14 mouse cellular contexts compared by ENCODE assay signal in the genomic region with DNA sequence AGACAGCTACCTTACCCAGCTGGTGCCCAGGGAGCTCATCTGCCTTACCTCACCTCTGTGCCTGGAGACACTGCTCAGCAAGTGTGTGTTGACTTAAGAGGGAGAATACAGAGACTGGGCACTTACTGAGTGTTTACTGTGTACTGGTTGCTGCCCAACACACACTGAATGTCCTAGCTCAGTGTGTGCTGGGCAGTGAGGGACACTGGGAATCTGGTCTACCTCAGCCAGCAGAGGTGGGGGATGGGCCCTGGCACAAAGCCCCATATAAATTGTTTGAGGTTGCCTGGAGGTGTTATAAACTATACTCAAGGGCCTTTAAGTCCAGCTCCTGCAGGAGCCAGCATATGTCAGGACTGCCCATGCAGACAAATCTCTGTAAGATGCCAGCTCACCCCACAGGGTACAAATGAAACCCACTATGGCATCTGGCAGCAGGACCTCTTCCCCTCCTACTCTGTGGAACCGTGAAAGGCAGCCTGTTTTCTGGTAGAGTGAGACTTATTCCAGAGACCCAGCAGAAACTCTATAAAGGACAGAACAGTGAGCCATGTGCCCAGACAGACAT. TPM values are rescaled to one million over a fixed set of nuclear protein-coding genes. Genes with fewer than 3 reads are reported as not detected.
A peak's percentile ranks its signal among the peaks of the same experiment; 100 is the strongest.
DNase-seq lines count a peak whose midpoint lies in the region; ATAC-seq and TF ChIP-seq lines count a peak whose summit lies in the region.
"Had no signal": no experiment of that assay in that cellular context is flagged by ENCODE, and none has a peak within 500 bp of the region (broad histone marks: within the 10 kb centered on the region; RNA-seq: fewer than 3 reads in every experiment).

No protein-coding gene starts in this region.

- no peak overlapping the region for H3K4me3 ChIP-seq in heart, adult 2 months
- H3K4me3 ChIP-seq in heart, embryonic 10.5 days = no peak overlapping the region
- H3K4me3 ChIP-seq in midbrain, postnatal 0 days (ENCODE audit: low read depth, low read length) = no peak overlapping the region
- H3K4me3 ChIP-seq in midbrain, embryonic 11.5 days (ENCODE audit: low read depth, low read length) = no peak overlapping the region
- H3K4me3 ChIP-seq in hindbrain, embryonic 16.5 days (ENCODE audit: low read length) = no peak overlapping the region
- no peak overlapping the region for H3K4me3 ChIP-seq in stomach, postnatal 0 days (ENCODE audit: low read depth, low read length)
- H3K4me3 ChIP-seq in intestine, embryonic 16.5 days (ENCODE audit: low read length) = no peak overlapping the region
- H3K4me3 ChIP-seq in intestine, embryonic 15.5 days (replicated peaks) = no peak overlapping the region
- H3K4me3 ChIP-seq: forebrain, embryonic 12.5 days; limb, embryonic 13.5 days had no signal

- H3K4me1 ChIP-seq in heart, adult 2 months (ENCODE audit: control insufficient read depth, insufficient read depth, low read length) = peaks cover 5% of the 10 kb centered on the region; the same call in 1 of the 2 replicates
- H3K4me1 ChIP-seq in heart, embryonic 10.5 days = peaks cover 46% of the 10 kb centered on the region
- no peaks in the 10 kb centered on the region for H3K4me1 ChIP-seq in midbrain, postnatal 0 days (ENCODE audit: insufficient read depth, low read length)
- H3K4me1 ChIP-seq in midbrain, embryonic 11.5 days (ENCODE audit: control insufficient read depth, insufficient read depth, low read length) = no peaks in the 10 kb centered on the region
- H3K4me1 ChIP-seq in hindbrain, embryonic 16.5 days (ENCODE audit: control insufficient read depth, insufficient read depth, low read depth, low read length) = peaks cover 2% of the 10 kb centered on the region; the same call in 1 of the 2 replicates
- H3K4me1 ChIP-seq in stomach, postnatal 0 days (replicated peaks; ENCODE audit: control insufficient read depth, insufficient read depth) = 0 out of 2 replicates have a peak, but pooled peaks cover 2% of the 10 kb centered on the region
- peaks cover 13% of the 10 kb centered on the region for H3K4me1 ChIP-seq in intestine, embryonic 16.5 days (ENCODE audit: control insufficient read depth, insufficient read depth, low read length)
- H3K4me1 ChIP-seq in intestine, embryonic 15.5 days (replicated peaks) = peaks cover 27% of the 10 kb centered on the region
- H3K4me1 ChIP-seq: forebrain, embryonic 12.5 days had no signal

- DNase-seq in heart, adult 2 months = peak; percentile 67 to 73
- no peak for DNase-seq in heart, embryonic 10.5 days (ENCODE audit: low spot score)
- DNase-seq in midbrain, postnatal 0 days (ENCODE audit: low spot score) = peak; percentile 56
- no peak for DNase-seq in midbrain, embryonic 11.5 days (ENCODE audit: low spot score, missing footprints)
- no peak for DNase-seq in stomach, postnatal 0 days (ENCODE audit: low spot score)
- DNase-seq: adrenal gland, postnatal 36 days; cerebellum, adult 8-10 months; thymus, postnatal 25 days had no signal

- 15% methylated on average over 1 of the region's 1 CpGs for WGBS in heart, adult 2 months
- 59% methylated on average over 1 of the region's 1 CpGs for WGBS in heart, embryonic 10.5 days
- WGBS in midbrain, postnatal 0 days = 57% methylated on average over 1 of the region's 1 CpGs
- WGBS in midbrain, embryonic 11.5 days = 75% methylated on average over 1 of the region's 1 CpGs
- 29% methylated on average over 1 of the region's 1 CpGs for WGBS in hindbrain, embryonic 16.5 days
- WGBS in stomach, postnatal 0 days = 54% methylated on average over 1 of the region's 1 CpGs
- WGBS in intestine, embryonic 16.5 days = 46% methylated on average over 1 of the region's 1 CpGs
- WGBS in intestine, embryonic 15.5 days = 32% methylated on average over 1 of the region's 1 CpGs

- no peaks in the 10 kb centered on the region for H3K9me3 ChIP-seq in heart, embryonic 10.5 days
- H3K9me3 ChIP-seq in midbrain, postnatal 0 days (ENCODE audit: low read length) = no peaks in the 10 kb centered on the region
- H3K9me3 ChIP-seq in midbrain, embryonic 11.5 days (ENCODE audit: control insufficient read depth, low read length) = no peaks in the 10 kb centered on the region
- no peaks in the 10 kb centered on the region for H3K9me3 ChIP-seq in hindbrain, embryonic 16.5 days (ENCODE audit: control insufficient read depth, low read length)
- no peaks in the 10 kb centered on the region for H3K9me3 ChIP-seq in stomach, postnatal 0 days (ENCODE audit: control insufficient read depth, low read length)
- no peaks in the 10 kb centered on the region for H3K9me3 ChIP-seq in intestine, embryonic 16.5 days (ENCODE audit: control insufficient read depth, low read length)
- no peaks in the 10 kb centered on the region for H3K9me3 ChIP-seq in intestine, embryonic 15.5 days
- H3K9me3 ChIP-seq: forebrain, embryonic 12.5 days; limb, embryonic 13.5 days had no signal

- no peak overlapping the region for H3K4me2 ChIP-seq in midbrain, postnatal 0 days (ENCODE audit: low read depth, low read length, poor library complexity, severe bottlenecking)
- no peak overlapping the region for H3K4me2 ChIP-seq in midbrain, embryonic 11.5 days
- no peak overlapping the region for H3K4me2 ChIP-seq in hindbrain, embryonic 16.5 days (ENCODE audit: low read length)
- H3K4me2 ChIP-seq in stomach, postnatal 0 days (replicated peaks; ENCODE audit: low read depth) = no peak overlapping the region
- H3K4me2 ChIP-seq in intestine, embryonic 16.5 days (ENCODE audit: low read depth, low read length) = no peak overlapping the region
- no peak overlapping the region for H3K4me2 ChIP-seq in intestine, embryonic 15.5 days (replicated peaks)
- H3K4me2 ChIP-seq: forebrain, embryonic 12.5 days; limb, embryonic 13.5 days had no signal

- no peak for ATAC-seq in midbrain, postnatal 0 days (ENCODE audit: low FRiP score)
- no peak for ATAC-seq in midbrain, embryonic 11.5 days (ENCODE audit: low FRiP score)
- peak; percentile 67 for ATAC-seq in hindbrain, embryonic 16.5 days
- peak; percentile 36; the same call in 1 of the 2 replicates for ATAC-seq in stomach, postnatal 0 days (ENCODE audit: low FRiP score, low TSS enrichment)
- no peak for ATAC-seq in intestine, embryonic 16.5 days
- ATAC-seq in intestine, embryonic 15.5 days = no peak

- no peak overlapping the region for H3K9ac ChIP-seq in heart, adult 2 months (ENCODE audit: low read depth, low read length)
- H3K9ac ChIP-seq in midbrain, postnatal 0 days (replicated peaks; ENCODE audit: low read length, poor library complexity, severe bottlenecking) = no peak overlapping the region
- no peak overlapping the region for H3K9ac ChIP-seq in midbrain, embryonic 11.5 days (ENCODE audit: low read length)
- H3K9ac ChIP-seq in hindbrain, embryonic 16.5 days (ENCODE audit: low read depth, low read length) = no peak overlapping the region
- H3K9ac ChIP-seq in stomach, postnatal 0 days (ENCODE audit: low read length) = no peak overlapping the region
- no peak overlapping the region for H3K9ac ChIP-seq in intestine, embryonic 16.5 days (ENCODE audit: low read depth, low read length)
- no peak overlapping the region for H3K9ac ChIP-seq in intestine, embryonic 15.5 days
- H3K9ac ChIP-seq: forebrain, embryonic 12.5 days; limb, embryonic 13.5 days had no signal

- no peaks in the 10 kb centered on the region for H3K36me3 ChIP-seq in heart, adult 2 months (ENCODE audit: control insufficient read depth, insufficient read depth, low read length)
- no peaks in the 10 kb centered on the region for H3K36me3 ChIP-seq in heart, embryonic 10.5 days
- no peaks in the 10 kb centered on the region for H3K36me3 ChIP-seq in midbrain, postnatal 0 days (ENCODE audit: insufficient read depth, low read length)
- no peaks in the 10 kb centered on the region for H3K36me3 ChIP-seq in midbrain, embryonic 11.5 days (ENCODE audit: control insufficient read depth, insufficient read depth, low read length)
- H3K36me3 ChIP-seq in hindbrain, embryonic 16.5 days (ENCODE audit: control insufficient read depth, insufficient read depth, low read length) = no peaks in the 10 kb centered on the region
- H3K36me3 ChIP-seq in stomach, postnatal 0 days (ENCODE audit: control insufficient read depth, insufficient read depth, low read length) = no peaks in the 10 kb centered on the region
- H3K36me3 ChIP-seq in intestine, embryonic 16.5 days (ENCODE audit: control insufficient read depth, insufficient read depth, low read length) = no peaks in the 10 kb centered on the region
- H3K36me3 ChIP-seq in intestine, embryonic 15.5 days = no peaks in the 10 kb centered on the region
- H3K36me3 ChIP-seq: forebrain, embryonic 12.5 days; limb, embryonic 13.5 days had no signal

- no peak for TF ChIP-seq CTCF in heart, adult 2 months (IDR thresholded peaks at IDR 0.05)
- TF ChIP-seq CTCF in midbrain, postnatal 0 days (IDR thresholded peaks at IDR 0.05) = no peak
- TF ChIP-seq CTCF in stomach, postnatal 0 days (IDR thresholded peaks at IDR 0.05; ENCODE audit: low read depth) = no peak

- TF ChIP-seq POLR2A in heart, adult 2 months (IDR thresholded peaks at IDR 0.05; ENCODE audit: insufficient read depth, low read depth, low read length) = 0 out of 2 replicates have a peak, but pooled peaks have one; percentile 25

- TF ChIP-seq EP300 in heart, adult 2 months (IDR thresholded peaks at IDR 0.05; ENCODE audit: insufficient read depth, low read depth, low read length) = peak; percentile 84; the same call in 1 of the 2 replicates
- no peak for TF ChIP-seq EP300 in stomach, postnatal 0 days (optimal IDR thresholded peaks at IDR 0.05)

- H3K27ac ChIP-seq in heart, adult 2 months = peak overlapping the region; percentile 67
- H3K27ac ChIP-seq in heart, embryonic 10.5 days = no peak overlapping the region
- no peak overlapping the region for H3K27ac ChIP-seq in midbrain, postnatal 0 days (ENCODE audit: low read depth, low read length)
- no peak overlapping the region for H3K27ac ChIP-seq in midbrain, embryonic 11.5 days (ENCODE audit: low read depth, low read length)
- H3K27ac ChIP-seq in hindbrain, embryonic 16.5 days (ENCODE audit: low read depth, low read length) = no peak overlapping the region
- no peak overlapping the region; the same call in 1 of the 2 replicates for H3K27ac ChIP-seq in stomach, postnatal 0 days (replicated peaks)
- no peak overlapping the region for H3K27ac ChIP-seq in intestine, embryonic 16.5 days (ENCODE audit: low read length)
- no peak overlapping the region for H3K27ac ChIP-seq in intestine, embryonic 15.5 days
- H3K27ac ChIP-seq: forebrain, embryonic 12.5 days; limb, embryonic 13.5 days had no signal

- H3K27me3 ChIP-seq in heart, adult 2 months (ENCODE audit: control insufficient read depth, insufficient read depth, low read length) = no peaks in the 10 kb centered on the region
- H3K27me3 ChIP-seq in heart, embryonic 10.5 days (ENCODE audit: insufficient read depth, poor library complexity, severe bottlenecking) = peaks cover 58% of the 10 kb centered on the region
- no peaks in the 10 kb centered on the region for H3K27me3 ChIP-seq in midbrain, postnatal 0 days (ENCODE audit: insufficient read depth, low read length)
- no peaks in the 10 kb centered on the region for H3K27me3 ChIP-seq in midbrain, embryonic 11.5 days (ENCODE audit: control insufficient read depth, insufficient read depth, low read length)
- 0 out of 2 replicates have a peak, but pooled peaks cover 2% of the 10 kb centered on the region for H3K27me3 ChIP-seq in hindbrain, embryonic 16.5 days (replicated peaks; ENCODE audit: control insufficient read depth, insufficient read depth, low read length)
- no peaks in the 10 kb centered on the region for H3K27me3 ChIP-seq in stomach, postnatal 0 days (ENCODE audit: control insufficient read depth, insufficient read depth, low read length)
- H3K27me3 ChIP-seq in intestine, embryonic 16.5 days (replicated peaks; ENCODE audit: control insufficient read depth, insufficient read depth, low read length) = no peaks in the 10 kb centered on the region
- H3K27me3 ChIP-seq in intestine, embryonic 15.5 days (replicated peaks) = no peaks in the 10 kb centered on the region

- intact Hi-C loops in heart, adult 2 months (cut with DNase I) = no loop called here

- H3K79me2 ChIP-seq in heart, adult 2 months (replicated peaks; ENCODE audit: control insufficient read depth, insufficient read depth, low read length) = no peaks in the 10 kb centered on the region

RNA-seq across cellular contexts. Expression of gene Hhatl, which starts 2.7 kb away (rescaled TPM):
- 100 to 1,000 TPM in 1 of 2 experiments, 10 to 100 TPM in 1; 96.3 to 111 TPM for total RNA-seq in heart, adult 2 months (2021)
- 201 and 224 TPM in 2 replicates for polyA plus RNA-seq in heart, adult 2 months (2012; rRNA removed)
- 0.84 and 2.0 TPM in 2 replicates for polyA plus RNA-seq in heart, embryonic 10.5 days (2016; fragmentation: Nextera tagmentation; extraction: Ambion mirVana)
- 1.2 and 1.5 TPM in 2 replicates for total RNA-seq in midbrain, postnatal 0 days (2014; rRNA removed)
- polyA plus RNA-seq in midbrain, postnatal 0 days (2015; fragmentation: Nextera tagmentation; extraction: Ambion mirVana) = 0.64 and 0.99 TPM in 2 replicates
- not detected in 2 replicates for polyA plus RNA-seq in midbrain, embryonic 11.5 days (2014; fragmentation: Nextera tagmentation; extraction: Ambion mirVana)
- 0.50 and 0.55 TPM in 2 replicates for polyA plus RNA-seq in hindbrain, embryonic 16.5 days (2015; fragmentation: Nextera tagmentation; extraction: Ambion mirVana)
- polyA plus RNA-seq in stomach, postnatal 0 days (2015; fragmentation: Nextera tagmentation; extraction: Ambion mirVana) = 1.5 and 2.0 TPM in 2 replicates
- 1.2 and 2.1 TPM in 2 replicates for polyA plus RNA-seq in intestine, embryonic 16.5 days (2015; fragmentation: Nextera tagmentation; extraction: Ambion mirVana)
- polyA plus RNA-seq in intestine, embryonic 15.5 days (2015; fragmentation: Nextera tagmentation; extraction: Ambion mirVana) = 1.1 and 1.5 TPM in 2 replicates
- total RNA-seq: adrenal gland, postnatal 36 days had no signal
- polyA plus RNA-seq: embryonic facial prominence, embryonic 11.5 days; forebrain, embryonic 12.5 days had no signal

RNA-seq across cellular contexts. Expression of gene Klhl40, which starts 17.6 kb away (rescaled TPM):
- total RNA-seq in heart, adult 2 months (2021) = 10 to 100 TPM; 12.3 to 17.4 TPM
- polyA plus RNA-seq in heart, adult 2 months (2012; rRNA removed) = 11.0 and 13.1 TPM in 2 replicates
- polyA plus RNA-seq in heart, embryonic 10.5 days (2016; fragmentation: Nextera tagmentation; extraction: Ambion mirVana) = 0.36 and 0.38 TPM in 2 replicates
- total RNA-seq in midbrain, postnatal 0 days (2014; rRNA removed) = 1.3 and 1.7 TPM in 2 replicates
- polyA plus RNA-seq in midbrain, postnatal 0 days (2015; fragmentation: Nextera tagmentation; extraction: Ambion mirVana) = 2.9 and 3.2 TPM in 2 replicates
- 0.11 and 0.16 TPM in 2 replicates for polyA plus RNA-seq in midbrain, embryonic 11.5 days (2014; fragmentation: Nextera tagmentation; extraction: Ambion mirVana)
- 1.9 and 3.3 TPM in 2 replicates for polyA plus RNA-seq in hindbrain, embryonic 16.5 days (2015; fragmentation: Nextera tagmentation; extraction: Ambion mirVana)
- 0.42 and 0.46 TPM in 2 replicates for polyA plus RNA-seq in stomach, postnatal 0 days (2015; fragmentation: Nextera tagmentation; extraction: Ambion mirVana)
- polyA plus RNA-seq in intestine, embryonic 16.5 days (2015; fragmentation: Nextera tagmentation; extraction: Ambion mirVana) = 0.27 and 0.32 TPM in 2 replicates
- 0.29 and 0.39 TPM in 2 replicates for polyA plus RNA-seq in intestine, embryonic 15.5 days (2015; fragmentation: Nextera tagmentation; extraction: Ambion mirVana)

RNA-seq across cellular contexts. Expression of gene Zfp651, which starts 35.9 kb away (rescaled TPM):
- total RNA-seq in heart, adult 2 months (2021) = 100 to 1,000 TPM; 117 to 130 TPM
- polyA plus RNA-seq in heart, adult 2 months (2012; rRNA removed) = 67.7 and 84.2 TPM in 2 replicates
- polyA plus RNA-seq in heart, embryonic 10.5 days (2016; fragmentation: Nextera tagmentation; extraction: Ambion mirVana) = 6.3 and 7.2 TPM in 2 replicates
- 55.4 and 59.7 TPM in 2 replicates for total RNA-seq in midbrain, postnatal 0 days (2014; rRNA removed)
- polyA plus RNA-seq in midbrain, postnatal 0 days (2015; fragmentation: Nextera tagmentation; extraction: Ambion mirVana) = 21.3 and 22.8 TPM in 2 replicates
- 5.0 and 5.9 TPM in 2 replicates for polyA plus RNA-seq in midbrain, embryonic 11.5 days (2014; fragmentation: Nextera tagmentation; extraction: Ambion mirVana)
- polyA plus RNA-seq in hindbrain, embryonic 16.5 days (2015; fragmentation: Nextera tagmentation; extraction: Ambion mirVana) = 15.0 and 22.8 TPM in 2 replicates
- 8.0 and 10.5 TPM in 2 replicates for polyA plus RNA-seq in stomach, postnatal 0 days (2015; fragmentation: Nextera tagmentation; extraction: Ambion mirVana)
- 4.0 and 4.8 TPM in 2 replicates for polyA plus RNA-seq in intestine, embryonic 16.5 days (2015; fragmentation: Nextera tagmentation; extraction: Ambion mirVana)
- polyA plus RNA-seq in intestine, embryonic 15.5 days (2015; fragmentation: Nextera tagmentation; extraction: Ambion mirVana) = 13.0 and 14.0 TPM in 2 replicates

RNA-seq across cellular contexts. Expression of gene Ccdc13, which starts 44.2 kb away (rescaled TPM):
- total RNA-seq in heart, adult 2 months (2021) = not detected
- polyA plus RNA-seq in heart, adult 2 months (2012; rRNA removed) = 0.32 and 0.49 TPM in 2 replicates
- 0.21 and 0.28 TPM in 2 replicates for polyA plus RNA-seq in heart, embryonic 10.5 days (2016; fragmentation: Nextera tagmentation; extraction: Ambion mirVana)
- total RNA-seq in midbrain, postnatal 0 days (2014; rRNA removed) = 2.8 and 3.0 TPM in 2 replicates
- polyA plus RNA-seq in midbrain, postnatal 0 days (2015; fragmentation: Nextera tagmentation; extraction: Ambion mirVana) = 4.1 and 4.8 TPM in 2 replicates
- polyA plus RNA-seq in midbrain, embryonic 11.5 days (2014; fragmentation: Nextera tagmentation; extraction: Ambion mirVana) = 1.5 and 2.0 TPM in 2 replicates
- polyA plus RNA-seq in hindbrain, embryonic 16.5 days (2015; fragmentation: Nextera tagmentation; extraction: Ambion mirVana) = 2.8 and 3.6 TPM in 2 replicates
- 0.16 and 0.19 TPM in 2 replicates for polyA plus RNA-seq in stomach, postnatal 0 days (2015; fragmentation: Nextera tagmentation; extraction: Ambion mirVana)
- polyA plus RNA-seq in intestine, embryonic 16.5 days (2015; fragmentation: Nextera tagmentation; extraction: Ambion mirVana) = 0.66 and 0.81 TPM in 2 replicates
- 1.1 and 1.3 TPM in 2 replicates for polyA plus RNA-seq in intestine, embryonic 15.5 days (2015; fragmentation: Nextera tagmentation; extraction: Ambion mirVana)

Comparison
In these comparisons a context has a peak if more than half of its experiments do, and no peak if none do; other contexts are left out.
1. DNase-seq: peak in heart, adult 2 months (2 of 2) and midbrain, postnatal 0 days (single experiment); none in heart, embryonic 10.5 days (single experiment), midbrain, embryonic 11.5 days (single experiment) and stomach, postnatal 0 days (single experiment).
2. RNA of gene Hhatl, which starts 2.7 kb away (polyA plus RNA-seq): 201 to 224 TPM in heart, adult 2 months; 1.2 to 2.1 TPM in intestine, embryonic 16.5 days, 1.1 to 1.5 TPM in intestine, embryonic 15.5 days, 1.5 to 2.0 TPM in stomach, postnatal 0 days, 0.64 to 0.99 TPM in midbrain, postnatal 0 days, 0.84 to 2.0 TPM in heart, embryonic 10.5 days, 0.50 to 0.55 TPM in hindbrain, embryonic 16.5 days and not detected in midbrain, embryonic 11.5 days; every median in the first group is over 10 times any median in the second.
3. ATAC-seq: peak in hindbrain, embryonic 16.5 days (single experiment) and stomach, postnatal 0 days (single experiment); none in midbrain, postnatal 0 days (single experiment), midbrain, embryonic 11.5 days (single experiment), intestine, embryonic 16.5 days (single experiment) and intestine, embryonic 15.5 days (single experiment).